Mouse (Mus musculus) left cerebral cortex, postnatal 10 days (tissue): Measurements from ENCODE around the gene Tmem178b. TPM values are rescaled to one million over a fixed set of nuclear protein-coding genes. Genes with fewer than 3 reads are reported as not detected.
A peak's percentile ranks its signal among the peaks of the same experiment; 100 is the strongest.

Source experiments
- DNase-seq, 2 experiments: peaks; one replicate each; pipeline ENCODE4 v3.0.0; 2021 to 2022; ENCODE audit warnings: low spot score in 2 of 2, mixed read lengths in 1 of 2; ENCODE audit errors: extremely low spot score in 1 of 2
- intact Hi-C: fragments of 180-260 bp; cut with DNase I; formaldehyde crosslinking; loops from one replicate; pipeline ENCODE4 v1.15.1; 2025
- total RNA-seq, 2 experiments: library from RNA; stranded (reverse); gene quantifications; 2 replicates each; pipeline ENCODE4 v1.2.3; 2021

The Tmem178b gene
- 100 to 1,000 TPM; 408 to 421 TPM for total RNA-seq

- intact Hi-C loops: loop anchor here (2.0 to 5.0 kb wide), 3 partner anchors 364 to 519 kb away; no protein-coding TSS in a partner anchor
- peak; percentile 27 to 52 for DNase-seq
Measured at GRCm38 (mm10) chr6:39872901-39873591, at the start of gene Tmem178b. Gene Tmem178b, plus strand, starts transcription at chr6:39873271.

DNA sequence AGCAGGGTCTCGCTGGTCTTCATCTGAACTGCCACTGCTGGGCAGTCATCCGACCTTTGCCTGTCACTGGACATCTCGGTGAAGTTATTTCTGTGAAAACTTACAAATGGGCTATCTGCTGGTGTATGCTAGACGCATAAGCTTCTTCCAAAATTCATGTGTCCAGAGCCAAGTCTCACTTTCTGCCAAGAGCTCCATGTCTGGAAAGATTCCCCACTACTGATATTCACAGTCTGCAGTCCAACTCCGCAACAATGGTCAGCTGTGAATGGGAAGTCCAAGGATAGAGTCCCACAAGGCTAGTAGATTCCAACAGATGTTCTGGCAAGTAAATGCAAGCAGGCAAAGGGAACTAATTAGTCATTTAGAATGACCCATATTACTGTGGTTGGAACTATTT, 44.3 kb upstream of the Tmem178b start:
- intact Hi-C loops: no loop called here
- DNase-seq: no peak

- intact Hi-C loops: no loop called here
- no peak for DNase-seq
Measured at GRCm38 (mm10) chr6:39843698-39844342, 29.3 kb upstream of the Tmem178b start.

DNA sequence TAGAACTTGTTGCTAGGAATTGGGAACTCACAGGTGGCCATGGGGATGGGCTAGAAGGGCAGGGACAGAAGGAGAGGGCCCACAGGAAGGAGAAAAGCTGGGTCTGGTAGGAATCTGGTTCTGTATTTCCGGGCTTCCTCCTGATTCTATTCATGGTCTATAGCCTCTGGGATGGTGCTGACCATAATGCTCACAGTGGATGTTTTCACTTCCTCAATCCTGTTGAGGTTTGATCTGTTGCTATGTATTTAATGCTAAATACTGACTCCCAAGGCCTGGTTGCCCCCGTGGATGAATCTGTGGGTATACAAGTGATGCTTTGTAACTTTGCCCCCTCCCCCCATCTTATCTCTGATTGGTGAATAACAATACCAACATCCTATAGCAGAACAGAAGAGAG, 25.5 kb upstream of the Tmem178b start:
- intact Hi-C loops: no loop called here
- DNase-seq: no peak

GRCm38 (mm10) chr6:39848766-39849165, 24.3 kb upstream of the Tmem178b start:
- intact Hi-C loops: no loop called here
- no peak for DNase-seq

DNA sequence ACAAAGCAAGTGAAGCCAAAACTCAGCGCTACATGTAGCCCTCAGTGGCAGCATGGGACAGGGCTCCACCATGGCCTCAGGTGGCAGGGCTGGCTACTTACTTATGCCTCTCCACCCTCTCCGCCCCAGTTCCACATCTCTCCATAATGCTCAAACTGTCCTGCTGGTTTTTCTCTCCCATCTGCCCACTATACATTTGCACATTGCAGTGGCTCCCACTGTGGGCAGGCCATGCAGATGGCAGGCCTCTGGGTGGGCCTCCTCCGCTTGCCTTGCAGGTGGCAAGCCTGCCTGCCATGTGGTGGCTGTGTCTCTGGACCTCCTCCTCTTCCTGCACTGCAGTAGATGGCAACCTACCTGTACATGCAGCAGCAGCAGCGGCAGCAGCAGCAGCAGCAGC, 23.4 kb upstream of the Tmem178b start:
- DNase-seq: no peak
- intact Hi-C loops: no loop called here

GRCm38 (mm10) chr6:39870271-39871135, 2.6 kb upstream of the Tmem178b start:
- intact Hi-C loops: loop anchor here (5.0 kb wide), 2 partner anchors 432 to 522 kb away; no protein-coding TSS in a partner anchor

GRCm38 (mm10) chr6:39871381-39872305, 1.4 kb upstream of the Tmem178b start:
- intact Hi-C loops: loop anchor here (2.0 to 5.0 kb wide), 3 partner anchors 365 to 521 kb away; no protein-coding TSS in a partner anchor

More at GRCm38 (mm10) chr6:39870271-39871135, 2.6 kb upstream of the Tmem178b start:
- peak; percentile 74 to 78 for DNase-seq

DNA sequence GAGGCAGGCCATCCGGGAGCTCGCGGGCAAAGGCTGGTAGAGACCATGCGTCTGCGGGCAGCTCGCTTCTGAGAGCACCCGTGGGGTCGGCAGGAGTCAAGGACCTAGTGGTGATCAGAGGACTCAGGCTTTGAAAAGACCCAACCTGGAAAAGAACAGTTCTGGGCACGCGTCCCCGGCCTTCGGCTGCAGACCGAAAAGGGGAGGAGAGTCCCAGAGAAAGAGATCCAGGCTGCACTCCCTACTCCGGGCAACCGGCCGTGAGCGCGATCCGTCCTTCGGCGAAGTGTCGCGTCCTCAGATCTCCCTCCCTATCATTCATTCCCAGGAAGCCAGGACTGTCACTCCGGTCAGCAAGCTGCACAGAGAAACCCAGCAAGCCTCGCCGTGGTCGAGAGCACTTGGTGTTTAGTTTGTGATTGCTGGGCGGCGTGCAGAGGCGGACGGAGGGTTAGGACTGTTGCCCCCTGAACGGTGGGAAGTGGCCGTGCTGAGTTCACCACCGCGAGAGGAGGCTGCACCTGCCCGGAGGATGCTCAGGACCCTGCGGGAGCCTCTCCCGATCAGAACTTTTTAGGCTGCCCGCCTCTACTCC, 668 bp upstream of the Tmem178b start:
- peak; percentile 31 to 49 for DNase-seq
- intact Hi-C loops: loop anchor here (2.0 to 5.0 kb wide), 3 partner anchors 364 to 520 kb away; no protein-coding TSS in a partner anchor

More at GRCm38 (mm10) chr6:39871381-39872305, 1.4 kb upstream of the Tmem178b start:
- peak; percentile 86 to 89 for DNase-seq

GRCm38 (mm10) chr6:39875186-39875585, 2.1 kb downstream of the Tmem178b start:
- peak in 1 of 2 experiments; percentile 44 for DNase-seq
- intact Hi-C loops: loop anchor here (2.0 kb wide), 1 partner anchor 174 kb away; no protein-coding TSS in a partner anchor

DNA sequence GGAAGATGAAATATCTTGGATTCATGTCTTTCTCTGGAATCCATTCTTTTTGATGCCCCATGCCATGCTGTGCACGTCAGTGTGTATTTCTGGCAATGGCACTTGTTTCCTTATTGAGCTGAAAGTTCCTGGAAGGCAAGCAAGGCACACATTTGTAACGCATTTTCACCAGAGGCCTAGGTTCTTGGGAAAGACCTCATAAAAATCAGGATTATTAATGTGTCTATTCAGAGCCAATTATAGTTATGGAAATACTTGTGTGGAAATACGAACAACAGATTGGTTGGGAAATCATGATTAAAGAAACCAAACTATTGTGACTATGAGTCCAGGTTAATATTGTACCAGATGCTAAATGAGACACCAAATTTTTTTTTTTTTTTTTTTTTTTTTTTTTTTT, 3.4 kb downstream of the Tmem178b start:
- intact Hi-C loops: no loop called here
- no peak for DNase-seq

DNA sequence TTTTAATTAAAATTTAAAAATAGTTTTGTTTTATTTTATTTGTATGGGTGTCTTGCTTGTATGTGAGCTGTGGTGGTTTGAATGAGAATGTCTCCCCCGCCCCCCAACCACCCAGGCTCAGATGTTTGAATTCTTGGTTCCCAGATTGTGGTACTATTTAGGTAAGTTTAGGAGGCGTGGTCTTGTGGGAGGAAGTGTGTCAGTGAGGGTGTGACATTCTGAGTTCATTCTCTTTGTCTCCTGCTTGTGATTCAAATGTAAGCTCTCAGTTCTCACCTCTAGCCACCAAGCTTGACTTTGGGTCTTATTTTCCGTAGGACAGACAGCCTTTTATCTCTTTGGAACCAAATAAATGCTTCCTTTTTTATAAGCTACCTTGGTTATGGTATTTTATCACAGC, 17.7 kb downstream of the Tmem178b start:
- no peak for DNase-seq
- intact Hi-C loops: no loop called here

- no peak for DNase-seq
- intact Hi-C loops: no loop called here
Measured at GRCm38 (mm10) chr6:39896500-39896899, 23.4 kb downstream of the Tmem178b start.

GRCm38 (mm10) chr6:39899231-39899630, 26.2 kb downstream of the Tmem178b start:
- intact Hi-C loops: no loop called here
- DNase-seq: no peak

- DNase-seq: no peak
- intact Hi-C loops: no loop called here
Measured at GRCm38 (mm10) chr6:39903220-39903773, 30.2 kb downstream of the Tmem178b start.

GRCm38 (mm10) chr6:39903845-39904244, 30.8 kb downstream of the Tmem178b start:
- intact Hi-C loops: no loop called here
- DNase-seq: peak; percentile 40 to 81

GRCm38 (mm10) chr6:39914956-39915355, 41.9 kb downstream of the Tmem178b start:
- DNase-seq: no peak
- intact Hi-C loops: no loop called here
